Mouse (Mus musculus): ENCODE measurements at regions not wholly inside any gene's neighbourhood (a gene's known extent, or its start where the extent isn't known, plus 50 kb on each side); places are given as distances from the start of the nearest gene placed in this dataset.

- DNase-seq, result peak; percentile 4
Observed at GRCm38 (mm10) chr5:91198620-91199019, 59.2 kb downstream of the Areg start.

- DNase-seq, result no peak
Observed at GRCm38 (mm10) chr5:91200448-91200847, 61.0 kb downstream of the Areg start.

- no peak for DNase-seq
Observed at GRCm38 (mm10) chr5:91204225-91205005, 65.0 kb downstream of the Areg start.

GRCm38 (mm10) chr5:91205350-91205880 is 66.0 kb downstream of the Areg start:
- no peak for DNase-seq

- no peak for DNase-seq
Observed at GRCm38 (mm10) chr5:91206569-91207490, 67.4 kb downstream of the Areg start.

GRCm38 (mm10) chr5:91220174-91220573 is 80.8 kb downstream of the Areg start:
- no peak for DNase-seq

- DNase-seq, result no peak
Observed at GRCm38 (mm10) chr5:91241656-91242055, 102.3 kb downstream of the Areg start.

GRCm38 (mm10) chr5:91247444-91247843 is 108.0 kb downstream of the Areg start:
- DNase-seq, result no peak

- no peak for DNase-seq
Observed at GRCm38 (mm10) chr5:91261895-91262294, 122.5 kb downstream of the Areg start.

GRCm38 (mm10) chr5:91262526-91262925 is 123.1 kb downstream of the Areg start:
- no peak for DNase-seq

GRCm38 (mm10) chr5:91270747-91271146 is 131.3 kb downstream of the Areg start:
- DNase-seq, result no peak

GRCm38 (mm10) chr5:91271416-91271815 is 131.4 kb downstream of the Btc start:
- DNase-seq, result no peak

GRCm38 (mm10) chr5:91274411-91274810 is 128.4 kb downstream of the Btc start:
- DNase-seq, result no peak

- no peak for DNase-seq
Observed at GRCm38 (mm10) chr5:91278466-91278865, 124.3 kb downstream of the Btc start.

- no peak for DNase-seq
Observed at GRCm38 (mm10) chr5:91279464-91279863, 123.3 kb downstream of the Btc start.

GRCm38 (mm10) chr5:91282969-91283368 is 119.8 kb downstream of the Btc start:
- DNase-seq, result peak; percentile 3

- DNase-seq, result no peak
Observed at GRCm38 (mm10) chr5:91293073-91293472, 109.7 kb downstream of the Btc start.

GRCm38 (mm10) chr5:91294957-91295356 is 107.8 kb downstream of the Btc start:
- DNase-seq, result no peak

GRCm38 (mm10) chr5:91297068-91297467 is 105.7 kb downstream of the Btc start:
- no peak for DNase-seq

- DNase-seq, result no peak
Observed at GRCm38 (mm10) chr5:91302114-91302513, 100.7 kb downstream of the Btc start.

- peak; percentile 5 for DNase-seq
Observed at GRCm38 (mm10) chr5:91302943-91303342, 99.9 kb downstream of the Btc start.

- no peak for DNase-seq
Observed at GRCm38 (mm10) chr5:91303702-91304101, 99.1 kb downstream of the Btc start.

GRCm38 (mm10) chr5:91307031-91307430 is 95.8 kb downstream of the Btc start:
- DNase-seq, result no peak

Data from adrenal gland, postnatal 14 days (tissue).